Mouse (Mus musculus) small intestine, adult 2 months (tissue): ENCODE measurements around the gene Arhgap22.

Source experiments
- CTCF ChIP-seq: fragments of 200-500 bp; IDR thresholded peaks from 2 replicates; pipeline ENCODE4 v1.5.1; 2012; ENCODE audit warnings: low read depth, mild to moderate bottlenecking, control low read depth, inconsistent platforms, low read length, moderate library complexity, mixed read lengths; ENCODE audit not compliant: insufficient replicate concordance, insufficient read length; ENCODE audit errors: extremely low read depth
- POLR2A ChIP-seq: fragments of 200-500 bp; IDR thresholded peaks from 2 replicates; pipeline ENCODE4 v1.6.1; 2012; ENCODE audit warnings: low read depth, mild to moderate bottlenecking, control low read depth, inconsistent platforms, low read length, moderate library complexity

DNA sequence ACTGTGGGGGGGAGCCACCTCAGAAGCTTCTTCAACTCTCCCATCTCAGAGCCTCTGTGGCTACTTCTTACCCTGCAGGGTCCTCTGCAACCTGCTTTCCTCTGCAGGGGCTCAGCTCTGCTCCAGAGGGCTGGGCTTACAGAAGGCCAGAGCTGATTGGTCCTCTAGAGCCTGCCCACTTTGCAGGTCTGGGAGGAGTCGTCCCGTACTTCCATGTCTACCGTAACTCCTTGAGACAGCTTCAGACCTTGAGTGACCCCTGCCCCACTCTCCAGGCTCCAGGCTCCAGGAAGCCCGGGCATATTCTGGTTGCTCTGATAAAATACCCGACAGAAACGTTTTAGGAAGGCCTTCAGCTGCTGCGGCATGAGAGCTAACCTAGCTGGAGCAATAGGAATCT lies 156.2 kb downstream of the Arhgap22 start:
- TF ChIP-seq POLR2A, result no peak
- no peak for TF ChIP-seq CTCF
